Mouse (Mus musculus) cerebellum, adult 9-11 months (tissue): Measurements from ENCODE around the gene Dok7.

Source experiments
- DNase-seq: peaks from one replicate; pipeline ENCODE4 v3.0.0; 2022

Gene Dok7

GRCm38 (mm10) chr5:35056604-35057432, at the start of gene Dok7:
Gene Dok7, plus strand, starts transcription at chr5:35056766.
- peak; percentile 74 for DNase-seq

- no peak for DNase-seq
Measured at GRCm38 (mm10) chr5:35009163-35009562, 47.4 kb upstream of the Dok7 start.

DNA sequence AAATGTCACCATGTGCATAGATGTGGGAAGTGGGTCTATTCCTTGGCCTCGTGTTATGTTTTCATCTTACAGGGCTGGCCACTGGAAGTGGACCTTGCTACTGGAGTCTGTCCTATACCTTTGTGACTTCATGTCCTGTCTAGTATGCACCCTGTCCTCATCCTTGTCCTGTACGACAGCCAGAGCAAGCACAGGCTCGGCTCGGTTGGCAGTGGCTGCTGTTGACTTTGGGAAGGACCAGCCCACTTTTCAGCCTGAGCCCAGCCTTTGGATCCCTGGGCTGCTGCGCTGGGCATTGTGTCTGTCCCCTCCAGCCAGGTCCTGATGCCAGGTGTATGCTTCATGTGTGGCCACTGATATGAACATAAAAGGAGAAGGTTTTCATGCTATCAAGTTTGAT, 45.9 kb upstream of the Dok7 start:
- DNase-seq = no peak

- DNase-seq = no peak
Measured at GRCm38 (mm10) chr5:35011156-35011923, 45.2 kb upstream of the Dok7 start.

DNA sequence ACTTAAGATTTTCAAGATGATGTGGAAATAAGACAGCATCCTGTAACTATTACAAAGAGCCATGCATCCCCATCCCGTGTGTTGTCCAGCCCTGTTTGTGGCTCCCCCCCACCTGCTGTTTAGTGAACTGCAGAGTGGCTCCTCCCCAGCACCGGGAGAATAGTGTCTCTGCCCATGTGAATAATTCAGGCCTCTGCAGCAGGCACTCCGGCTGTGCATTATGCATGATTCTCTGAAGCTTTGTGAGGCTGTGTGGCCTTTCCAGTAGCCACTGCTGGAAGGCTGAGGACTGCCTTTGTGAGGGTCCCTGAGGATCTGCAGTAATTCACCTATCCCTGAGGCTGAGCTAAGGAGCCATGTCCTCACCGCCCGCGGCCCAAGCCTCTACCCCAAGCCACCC, 42.5 kb upstream of the Dok7 start:
- DNase-seq = no peak

DNA sequence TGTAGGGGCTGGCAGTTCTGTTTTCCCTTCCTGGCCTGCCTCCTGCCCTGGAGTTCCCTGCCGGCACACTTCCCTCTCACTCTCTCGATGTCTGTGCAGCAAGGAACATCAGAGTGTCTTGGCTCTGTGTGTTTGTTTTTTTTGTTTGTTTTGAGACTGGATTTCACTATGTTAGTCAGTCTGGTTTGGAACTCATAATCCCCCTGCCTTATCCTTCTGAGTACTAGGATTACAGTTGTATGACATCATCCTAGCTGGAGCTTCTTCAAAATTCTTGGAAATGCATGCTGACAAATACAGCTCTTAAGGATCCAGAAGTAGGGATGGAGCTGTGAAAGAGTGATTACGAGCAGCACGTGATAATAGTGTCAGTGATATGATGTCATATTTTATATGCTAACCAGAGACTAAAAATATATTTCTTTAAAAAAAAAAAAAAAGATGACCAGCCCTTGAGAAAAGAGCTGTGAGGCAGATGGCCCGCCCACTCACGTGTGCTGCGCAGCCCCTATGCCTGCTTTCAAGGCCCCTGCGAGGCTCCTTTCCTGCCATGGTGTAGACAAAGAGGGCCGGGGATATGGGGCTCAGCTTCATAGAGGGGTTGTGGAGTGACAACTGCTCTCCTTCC, 36.8 kb upstream of the Dok7 start:
- no peak for DNase-seq

DNA sequence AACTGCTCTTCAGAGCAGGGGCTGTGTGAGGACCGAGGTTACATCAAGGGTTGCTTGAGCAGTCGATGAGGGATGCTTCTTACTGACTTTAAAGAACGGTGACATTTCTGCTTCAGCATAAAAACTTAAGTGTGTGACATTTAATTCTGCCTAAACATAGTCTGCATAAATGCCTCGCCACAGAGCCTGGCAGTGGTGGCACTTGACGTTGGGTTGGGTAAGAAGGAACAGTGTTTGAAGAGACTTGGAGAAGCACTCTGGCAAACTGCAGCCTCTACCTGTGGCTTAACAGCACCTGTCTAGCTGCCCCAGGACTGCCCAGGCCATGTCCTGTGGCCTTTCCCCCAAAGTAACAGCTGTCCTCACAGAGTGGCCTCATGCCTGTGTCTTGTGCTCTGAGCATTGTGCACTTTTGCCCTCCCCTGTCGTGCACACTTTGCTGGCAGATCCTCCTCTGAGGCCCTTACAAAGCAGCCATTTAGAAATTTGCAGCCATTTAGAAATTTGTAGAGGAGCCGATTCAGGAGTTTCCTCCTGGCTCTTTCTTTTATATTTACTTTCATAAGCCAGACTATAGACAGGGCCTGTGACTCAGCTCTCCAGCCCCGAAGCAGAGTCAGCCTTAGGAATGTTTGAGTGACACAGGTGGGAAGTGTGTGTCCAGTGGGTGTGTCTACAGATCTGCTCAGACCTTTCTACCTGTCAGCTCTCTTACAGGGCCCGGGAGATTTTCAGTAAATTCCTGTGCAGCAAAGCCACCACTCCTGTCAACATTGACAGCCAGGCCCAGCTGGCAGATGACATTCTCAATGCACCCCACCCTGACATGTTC, 35.9 kb upstream of the Dok7 start:
- no peak for DNase-seq

DNA sequence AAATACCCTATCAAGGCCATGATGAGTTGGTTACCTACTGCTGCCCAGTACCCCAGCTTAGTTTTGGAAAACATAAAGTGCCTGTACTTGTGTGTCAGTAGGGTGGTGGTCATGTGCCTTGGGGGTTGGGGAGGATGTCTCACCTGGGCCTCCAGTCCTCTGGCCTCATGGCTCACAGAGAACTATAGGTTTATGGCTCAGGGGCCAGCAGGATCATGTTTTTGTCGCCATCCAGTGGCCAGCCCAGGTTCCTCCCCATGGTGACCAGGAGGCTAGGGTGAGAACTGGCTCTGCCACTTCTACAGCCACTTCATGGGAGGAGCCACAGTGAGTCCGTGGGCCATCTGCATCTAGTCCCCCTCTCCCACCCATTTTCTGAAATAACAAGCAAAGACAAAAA, 31.6 kb upstream of the Dok7 start:
- DNase-seq = peak; percentile 21

- no peak for DNase-seq
Measured at GRCm38 (mm10) chr5:35029303-35029702, 27.3 kb upstream of the Dok7 start.

- DNase-seq = no peak
Measured at GRCm38 (mm10) chr5:35029755-35030154, 26.8 kb upstream of the Dok7 start.

DNA sequence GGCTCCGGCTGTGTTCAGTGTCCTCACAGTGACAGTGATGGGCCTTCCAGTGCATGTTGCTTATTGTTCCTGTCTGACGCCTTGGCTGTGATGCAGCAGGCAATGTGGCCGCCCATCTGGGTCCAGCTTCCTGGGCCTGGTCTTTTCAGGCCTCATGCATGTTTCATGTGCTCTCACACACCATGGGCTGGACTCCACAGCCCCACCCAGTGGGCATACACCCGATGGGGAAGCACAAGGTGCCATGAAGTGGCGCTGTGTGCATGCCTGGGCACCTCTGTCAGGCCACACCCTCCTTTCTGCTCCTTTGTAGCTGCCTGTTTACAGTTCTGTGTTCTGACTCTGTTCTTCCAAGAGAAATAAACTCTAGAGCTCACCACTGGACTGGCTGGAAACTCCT, 23.5 kb upstream of the Dok7 start:
- DNase-seq = no peak

- no peak for DNase-seq
Measured at GRCm38 (mm10) chr5:35033619-35034018, 22.9 kb upstream of the Dok7 start.

DNA sequence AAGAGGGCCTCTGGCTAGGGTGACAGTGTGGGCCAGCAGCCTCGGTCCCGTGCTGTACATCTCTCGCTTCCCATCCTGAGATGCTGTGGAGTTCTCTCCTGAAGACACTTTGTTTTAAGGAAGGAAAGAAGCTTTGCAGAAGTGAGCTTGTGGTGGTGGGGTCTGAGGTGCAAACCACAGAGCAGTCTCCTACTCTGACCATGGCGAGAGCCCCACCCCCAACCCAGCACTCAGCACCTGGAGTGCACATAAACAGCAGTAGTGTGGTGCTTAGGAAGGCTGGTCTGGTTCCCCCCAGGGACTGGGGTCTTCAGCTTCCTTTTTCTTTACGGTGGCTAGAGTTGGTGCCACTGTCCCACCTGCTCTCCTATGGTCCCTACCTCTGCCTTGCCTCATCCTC, 21.4 kb upstream of the Dok7 start:
- DNase-seq = no peak

- no peak for DNase-seq
Measured at GRCm38 (mm10) chr5:35035795-35036194, 20.8 kb upstream of the Dok7 start.

- no peak for DNase-seq
Measured at GRCm38 (mm10) chr5:35037438-35037837, 19.1 kb upstream of the Dok7 start.

DNA sequence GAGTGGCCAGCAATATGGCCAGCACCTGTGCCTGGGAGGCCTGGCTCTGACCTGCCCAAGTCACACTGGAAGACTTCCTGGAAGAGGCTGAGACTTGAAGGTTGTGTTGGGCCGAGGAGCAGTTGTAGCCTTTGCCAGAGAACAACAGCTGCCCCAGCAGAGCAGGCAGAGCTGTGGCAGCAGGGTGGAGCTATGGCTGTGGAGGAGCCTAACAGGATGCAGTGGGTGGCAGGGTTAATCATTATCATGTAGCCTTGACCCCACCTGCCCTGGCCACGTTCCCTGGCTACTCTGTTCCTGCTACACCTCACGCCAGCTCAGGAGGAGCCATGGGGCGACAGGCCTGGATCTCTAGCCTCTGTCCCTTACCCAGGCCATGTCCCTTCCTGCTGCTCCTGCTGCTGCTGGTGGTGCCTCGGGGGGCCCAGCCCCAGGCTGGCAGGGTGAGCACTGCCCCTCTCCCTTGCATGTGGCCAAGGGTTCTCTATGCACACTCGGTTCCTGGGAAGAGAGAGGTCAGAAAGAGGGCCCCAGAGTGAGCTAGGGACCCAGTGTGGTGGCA, 15.2 kb upstream of the Dok7 start, which contains the start of gene Hgfac:
Hgfac (plus strand) TSS at position 242 of the 562 bp plus-strand sequence.
- DNase-seq = no peak

DNA sequence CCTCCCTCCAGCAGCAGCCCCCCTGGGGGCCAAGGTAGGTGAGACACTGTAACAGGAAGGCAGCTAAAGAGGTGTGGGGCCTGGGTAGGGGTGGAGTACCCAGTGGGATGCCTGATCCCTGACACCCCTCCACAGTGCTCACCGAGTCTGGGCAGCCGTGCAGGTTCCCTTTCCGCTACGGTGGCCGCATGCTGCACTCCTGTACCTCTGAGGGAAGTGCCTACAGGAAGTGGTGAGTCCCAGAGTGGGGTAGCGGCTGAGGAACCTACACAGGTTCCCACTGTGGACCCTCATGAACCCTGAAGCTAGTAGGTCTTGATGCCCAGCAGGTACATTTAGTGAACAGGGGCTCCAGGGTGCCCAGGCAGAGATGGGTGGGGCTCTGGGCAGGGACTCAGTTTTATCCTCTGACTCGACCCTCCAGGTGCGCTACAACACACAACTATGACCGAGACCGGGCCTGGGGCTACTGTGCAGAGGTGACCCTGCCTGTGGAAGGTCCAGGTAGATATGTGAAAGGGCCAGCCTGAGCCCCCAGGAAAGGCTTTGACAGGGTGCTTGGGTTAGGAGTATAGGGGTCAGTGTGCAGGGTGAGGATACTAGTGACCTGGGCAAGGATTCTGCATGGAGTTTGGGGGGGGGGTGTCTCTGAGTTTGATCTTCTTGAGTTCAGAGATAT, 14.0 kb upstream of the Dok7 start:
- no peak for DNase-seq

DNA sequence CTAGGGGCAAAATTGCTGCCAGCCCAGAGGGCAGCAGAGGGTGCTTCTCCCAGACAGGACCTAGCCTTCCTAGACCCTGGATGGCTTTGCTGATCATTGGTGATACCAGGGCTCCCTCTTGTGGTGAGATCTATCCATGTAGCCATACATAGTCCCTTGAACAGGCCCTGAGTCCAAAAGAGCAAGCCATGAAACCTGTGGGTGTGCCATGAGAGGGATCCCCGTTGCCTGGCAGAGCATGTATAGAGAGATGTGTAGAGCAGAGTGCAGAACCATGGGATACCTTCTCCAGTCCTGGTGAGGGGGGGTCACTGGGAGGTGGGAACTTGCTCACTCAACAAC, 13.5 kb upstream of the Dok7 start:
- peak; percentile 69 for DNase-seq

GRCm38 (mm10) chr5:35050541-35050940, 6.0 kb upstream of the Dok7 start:
- DNase-seq = no peak

DNA sequence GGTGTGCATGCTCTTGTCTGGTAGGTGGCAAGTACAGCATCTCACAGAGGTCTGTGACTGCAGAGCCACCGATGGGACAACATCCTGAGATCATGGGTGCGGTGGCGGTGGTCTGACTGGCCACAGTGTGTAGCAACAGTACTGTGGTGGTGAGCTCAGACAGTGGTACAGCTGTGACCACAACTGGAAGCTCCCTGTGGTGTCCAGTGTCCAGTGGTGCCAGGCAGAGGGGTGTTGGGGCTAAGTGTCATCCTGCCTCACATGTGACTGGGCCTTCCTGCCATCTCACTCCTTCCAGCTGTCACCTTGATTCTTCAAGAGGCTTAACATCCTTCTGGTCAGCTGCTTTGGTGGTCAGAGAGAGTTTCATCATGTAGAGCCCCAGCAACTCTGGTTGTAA, 1.9 kb upstream of the Dok7 start:
- DNase-seq = no peak

- peak; percentile 36 for DNase-seq
Measured at GRCm38 (mm10) chr5:35055076-35055475, 1.5 kb upstream of the Dok7 start.

GRCm38 (mm10) chr5:35057582-35057981, 1.0 kb downstream of the Dok7 start:
- DNase-seq = peak; percentile 26
